Mouse (Mus musculus): ENCODE measurements around the gene Atp6ap2. TPM values are rescaled to one million over a fixed set of nuclear protein-coding genes. Genes with fewer than 3 reads are reported as not detected.
A peak's percentile ranks its signal among the peaks of the same experiment; 100 is the strongest.

Gene Atp6ap2
- 1.1 TPM in 1 of 2 replicates, not detected in the other for polyA plus RNA-seq (2012; ENCODE audit: insufficient read depth, low replicate concordance)

GRCm38 (mm10) chrX:12587192-12587957 lies at the start of gene Atp6ap2:
TSS of gene Atp6ap2 (plus strand) at chrX:12587801.
- peak within 1 kb of the TSS; percentile 95 for H3K4me3 ChIP-seq (replicated peaks)
- H3K4me1 ChIP-seq, result peaks cover 10% of the 10 kb centered on the region
- peaks cover 4% of the 10 kb centered on the region for H3K9me3 ChIP-seq
- H3K36me3 ChIP-seq (replicated peaks; ENCODE audit: low read length), result no peaks in the 10 kb centered on the region
- TF ChIP-seq FLI1 (IDR thresholded peaks at IDR 0.05; ENCODE audit: low read length) (no peak), GATA1 (IDR thresholded peaks at IDR 0.05; ENCODE audit: borderline replicate concordance, low read length) (no peak)
- H3K27me3 ChIP-seq (replicated peaks), result peaks cover 23% of the 10 kb centered on the region

- TF ChIP-seq FLI1 (IDR thresholded peaks at IDR 0.05; ENCODE audit: low read length), result no peak
- TF ChIP-seq GATA1 (IDR thresholded peaks at IDR 0.05; ENCODE audit: borderline replicate concordance, low read length), result no peak
- H3K27me3 ChIP-seq (replicated peaks), result peaks cover 7% of the 10 kb centered on the region
- H3K4me3 ChIP-seq (replicated peaks), result no peak overlapping the region
- H3K9me3 ChIP-seq, result no peaks in the 10 kb centered on the region
- no peaks in the 10 kb centered on the region for H3K36me3 ChIP-seq (replicated peaks; ENCODE audit: low read length)
- no peaks in the 10 kb centered on the region; the same call in 1 of the 2 replicates for H3K4me1 ChIP-seq
Observed at GRCm38 (mm10) chrX:12544417-12544816, 43.2 kb upstream of the Atp6ap2 start.

GRCm38 (mm10) chrX:12557086-12557485 lies 30.5 kb upstream of the Atp6ap2 start:
- Histone ChIP-seq H3K4me3 (replicated peaks) (no peak overlapping the region), H3K27me3 (replicated peaks) (peaks cover 6% of the 10 kb centered on the region), H3K36me3 (replicated peaks; ENCODE audit: low read length) (no peaks in the 10 kb centered on the region), H3K4me1 (no peaks in the 10 kb centered on the region), H3K9me3 (peaks cover 4% of the 10 kb centered on the region; the same call in 1 of the 2 replicates)
- TF ChIP-seq FLI1 (IDR thresholded peaks at IDR 0.05; ENCODE audit: low read length) (no peak), GATA1 (IDR thresholded peaks at IDR 0.05; ENCODE audit: borderline replicate concordance, low read length) (no peak)

- peaks cover 31% of the 10 kb centered on the region for H3K27me3 ChIP-seq (replicated peaks)
- H3K9me3 ChIP-seq, result no peaks in the 10 kb centered on the region
- no peak overlapping the region for H3K4me3 ChIP-seq (replicated peaks)
- H3K36me3 ChIP-seq (replicated peaks; ENCODE audit: low read length), result no peaks in the 10 kb centered on the region
- 0 out of 2 replicates have a peak, but pooled peaks cover 3% of the 10 kb centered on the region for H3K4me1 ChIP-seq
- TF ChIP-seq GATA1 (IDR thresholded peaks at IDR 0.05; ENCODE audit: borderline replicate concordance, low read length) (no peak), FLI1 (IDR thresholded peaks at IDR 0.05; ENCODE audit: low read length) (no peak)
Observed at GRCm38 (mm10) chrX:12571407-12571806, 16.2 kb upstream of the Atp6ap2 start.

- TF ChIP-seq GATA1 (IDR thresholded peaks at IDR 0.05; ENCODE audit: borderline replicate concordance, low read length), result no peak
- TF ChIP-seq FLI1 (IDR thresholded peaks at IDR 0.05; ENCODE audit: low read length), result no peak
- Histone ChIP-seq H3K9me3 (no peaks in the 10 kb centered on the region), H3K36me3 (replicated peaks; ENCODE audit: low read length) (no peaks in the 10 kb centered on the region), H3K4me1 (peaks cover 13% of the 10 kb centered on the region), H3K4me3 (replicated peaks) (no peak overlapping the region), H3K27me3 (replicated peaks) (peaks cover 19% of the 10 kb centered on the region)
Observed at GRCm38 (mm10) chrX:12577936-12578335, 9.7 kb upstream of the Atp6ap2 start.

- Histone ChIP-seq H3K36me3 (replicated peaks; ENCODE audit: low read length) (no peaks in the 10 kb centered on the region), H3K27me3 (replicated peaks) (peaks cover 21% of the 10 kb centered on the region), H3K4me1 (peaks cover 13% of the 10 kb centered on the region), H3K9me3 (no peaks in the 10 kb centered on the region), H3K4me3 (replicated peaks) (no peak overlapping the region)
- TF ChIP-seq FLI1 (IDR thresholded peaks at IDR 0.05; ENCODE audit: low read length) (no peak), GATA1 (IDR thresholded peaks at IDR 0.05; ENCODE audit: borderline replicate concordance, low read length) (no peak)
Observed at GRCm38 (mm10) chrX:12578339-12578868, 9.2 kb upstream of the Atp6ap2 start.

- H3K4me1 ChIP-seq, result peaks cover 7% of the 10 kb centered on the region
- H3K4me3 ChIP-seq (replicated peaks), result no peak overlapping the region
- H3K36me3 ChIP-seq (replicated peaks; ENCODE audit: low read length), result no peaks in the 10 kb centered on the region
- peaks cover 23% of the 10 kb centered on the region for H3K27me3 ChIP-seq (replicated peaks)
- H3K9me3 ChIP-seq, result peaks cover 4% of the 10 kb centered on the region
- TF ChIP-seq GATA1 (IDR thresholded peaks at IDR 0.05; ENCODE audit: borderline replicate concordance, low read length), result no peak
- no peak for TF ChIP-seq FLI1 (IDR thresholded peaks at IDR 0.05; ENCODE audit: low read length)
Observed at GRCm38 (mm10) chrX:12583261-12583660, 4.3 kb upstream of the Atp6ap2 start.

- Histone ChIP-seq H3K9me3 (peaks cover 4% of the 10 kb centered on the region), H3K4me1 (peaks cover 10% of the 10 kb centered on the region), H3K36me3 (replicated peaks; ENCODE audit: low read length) (no peaks in the 10 kb centered on the region), H3K4me3 (replicated peaks) (peak overlapping the region; percentile 95), H3K27me3 (replicated peaks) (peaks cover 18% of the 10 kb centered on the region)
- no peak for TF ChIP-seq GATA1 (IDR thresholded peaks at IDR 0.05; ENCODE audit: borderline replicate concordance, low read length)
- no peak for TF ChIP-seq FLI1 (IDR thresholded peaks at IDR 0.05; ENCODE audit: low read length)
Observed at GRCm38 (mm10) chrX:12587958-12588355, 356 bp downstream of the Atp6ap2 start.

GRCm38 (mm10) chrX:12591401-12591943 lies 3.9 kb downstream of the Atp6ap2 start:
- Histone ChIP-seq H3K4me1 (peaks cover 10% of the 10 kb centered on the region), H3K36me3 (replicated peaks; ENCODE audit: low read length) (peaks cover 19% of the 10 kb centered on the region), H3K4me3 (replicated peaks) (peak overlapping the region; percentile 18), H3K27me3 (replicated peaks) (peaks cover 15% of the 10 kb centered on the region), H3K9me3 (peaks cover 4% of the 10 kb centered on the region)
- no peak for TF ChIP-seq FLI1 (IDR thresholded peaks at IDR 0.05; ENCODE audit: low read length)
- no peak for TF ChIP-seq GATA1 (IDR thresholded peaks at IDR 0.05; ENCODE audit: borderline replicate concordance, low read length)

- TF ChIP-seq GATA1 (IDR thresholded peaks at IDR 0.05; ENCODE audit: borderline replicate concordance, low read length), result no peak
- no peak for TF ChIP-seq FLI1 (IDR thresholded peaks at IDR 0.05; ENCODE audit: low read length)
- Histone ChIP-seq H3K4me1 (peaks cover 10% of the 10 kb centered on the region), H3K27me3 (replicated peaks) (peaks cover 15% of the 10 kb centered on the region), H3K4me3 (replicated peaks) (no peak overlapping the region), H3K36me3 (replicated peaks; ENCODE audit: low read length) (peaks cover 24% of the 10 kb centered on the region), H3K9me3 (peaks cover 4% of the 10 kb centered on the region)
Observed at GRCm38 (mm10) chrX:12592011-12592410, 4.4 kb downstream of the Atp6ap2 start.
